Mouse (Mus musculus) embryonic facial prominence, embryonic 15.5 days (tissue): Measurements from ENCODE around the gene Pim1. TPM values are rescaled to one million over a fixed set of nuclear protein-coding genes. Genes with fewer than 3 reads are reported as not detected.
"Not testable (repeated sequence)": the region's sequence is repeated elsewhere in the genome, so short reads cannot be mapped to it uniquely, and the experiment has no call there.

Experiments used
- ATAC-seq: fragments of 200-750 bp; cut with Nextera tagmentation; 2 replicates; pipeline ENCODE4 v1.8.0; 2017; ENCODE audit warnings: low read depth, moderate TSS enrichment; ENCODE audit not compliant: insufficient number of reproducible peaks, low FRiP score, low TSS enrichment
- H3K27ac ChIP-seq: fragments of 300-500 bp; sonication (generic); replicated peaks from 2 replicates; pipeline ENCODE4 v1.5.1; 2015; ENCODE audit warnings: mild to moderate bottlenecking, inconsistent platforms
- H3K27me3 ChIP-seq: fragments of 300-500 bp; sonication (generic); 2 replicates; pipeline ENCODE4 v1.6.1; 2015; ENCODE audit warnings: inconsistent platforms
- H3K36me3 ChIP-seq: fragments of 300-500 bp; sonication (generic); 2 replicates; pipeline ENCODE4 v1.6.1; 2015; ENCODE audit warnings: mild to moderate bottlenecking, inconsistent platforms
- H3K4me1 ChIP-seq: fragments of 300-500 bp; sonication (generic); 2 replicates; pipeline ENCODE4 v1.6.1; 2015; ENCODE audit warnings: inconsistent platforms
- H3K4me2 ChIP-seq: fragments of 300-500 bp; sonication (generic); replicated peaks from 2 replicates; pipeline ENCODE4 v1.6.1; 2015; ENCODE audit warnings: mild to moderate bottlenecking, inconsistent platforms
- H3K4me3 ChIP-seq: fragments of 300-500 bp; sonication (generic); replicated peaks from 2 replicates; pipeline ENCODE4 v1.5.1; 2015; ENCODE audit warnings: mild to moderate bottlenecking, inconsistent platforms
- H3K9ac ChIP-seq: fragments of 300-500 bp; sonication (generic); 2 replicates; pipeline ENCODE4 v1.6.1; 2015; ENCODE audit warnings: inconsistent platforms
- H3K9me3 ChIP-seq: fragments of 300-500 bp; sonication (generic); replicated peaks from 2 replicates; pipeline ENCODE4 v1.6.1; 2016; ENCODE audit warnings: inconsistent platforms
- WGBS: fragments of 180-500 bp; shearing (Covaris S2); methylation state at CpG from one replicate; pipeline ENCODE4 v1.1.7; 2015; 5-methylcytosine and 5-hydroxymethylcytosine counted together
- polyA plus RNA-seq: library from polyadenylated mRNA; unstranded; fragments of >200 nt; fragmentation: Nextera tagmentation; extraction: Ambion mirVana; gene quantifications from 2 replicates; pipeline ENCODE4 v1.2.1, GENCODE M21; 2015

Pim1 gene
- polyA plus RNA-seq, 1 experiment from 2014 or later = 17.8 TPM

DNA sequence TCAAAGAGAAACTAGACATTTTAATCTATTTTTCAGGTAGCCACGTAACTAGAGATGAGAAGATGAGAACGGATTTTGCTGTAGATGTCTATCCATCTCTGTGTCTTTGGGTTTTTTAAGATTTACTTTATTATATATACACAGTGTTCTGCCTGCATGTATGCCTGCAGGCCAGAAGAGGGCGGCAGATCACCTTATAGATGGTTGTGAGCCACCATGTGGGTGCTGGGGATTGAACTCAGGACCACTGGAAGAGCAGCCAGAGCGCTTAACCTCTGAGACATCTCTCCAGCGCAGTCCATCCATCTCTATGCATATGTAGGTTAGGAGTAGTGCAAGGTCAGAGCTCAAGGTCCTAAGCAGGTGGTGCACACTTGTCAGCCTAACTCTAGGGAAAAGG lies 13.1 kb downstream of the Pim1 start:
- H3K4me3 ChIP-seq = no peak overlapping the region
- no peaks in the 10 kb centered on the region for H3K27me3 ChIP-seq
- H3K27ac ChIP-seq = no peak overlapping the region
- WGBS = 74% methylated on average over 5 of the region's 5 CpGs
- no peak for ATAC-seq
- H3K9me3 ChIP-seq = 0 out of 2 replicates have a peak, but pooled peaks cover 4% of the 10 kb centered on the region
- no peak overlapping the region for H3K9ac ChIP-seq
- H3K4me2 ChIP-seq = no peak overlapping the region
- no peaks in the 10 kb centered on the region for H3K36me3 ChIP-seq
- peaks cover 5% of the 10 kb centered on the region; the same call in 1 of the 2 replicates for H3K4me1 ChIP-seq

DNA sequence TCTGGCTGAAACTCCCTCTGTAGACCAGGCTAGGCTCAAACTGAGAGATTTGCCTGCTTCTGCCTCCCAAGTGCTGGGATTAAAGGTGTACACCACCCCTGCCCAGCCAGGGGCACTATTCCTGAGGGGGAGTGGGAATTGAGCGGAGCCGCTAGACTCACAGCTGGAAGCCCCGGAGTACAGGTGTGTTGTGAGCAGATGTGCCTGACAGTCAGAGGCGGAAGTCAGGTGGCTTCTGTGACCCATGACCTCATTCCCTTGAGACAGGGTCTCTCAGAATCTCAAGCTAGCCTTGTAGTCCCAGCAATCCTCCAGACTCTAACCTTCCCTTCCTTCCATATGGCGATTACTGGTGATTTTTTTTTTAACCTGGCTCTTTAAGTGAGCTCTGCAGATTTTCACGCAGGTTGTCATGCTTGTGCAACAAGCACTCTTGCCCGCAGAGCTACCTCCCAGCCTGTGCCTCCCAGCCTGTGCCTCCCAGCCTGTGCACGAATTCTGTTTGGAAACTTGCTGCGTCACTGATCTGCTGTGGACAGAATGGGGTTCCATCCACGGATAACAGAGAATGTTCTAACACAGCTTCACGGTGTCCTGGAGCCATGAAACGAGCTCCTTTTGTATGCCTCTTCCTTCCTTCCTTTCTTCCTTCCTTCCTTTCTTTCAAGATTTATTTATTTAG lies 18.5 kb downstream of the Pim1 start:
- no peak overlapping the region for H3K4me3 ChIP-seq
- ATAC-seq = no peak
- 66% methylated on average over 12 of the region's 12 CpGs for WGBS
- H3K36me3 ChIP-seq = no peaks in the 10 kb centered on the region
- H3K4me1 ChIP-seq = no peaks in the 10 kb centered on the region
- no peak overlapping the region for H3K9ac ChIP-seq
- no peak overlapping the region for H3K27ac ChIP-seq
- H3K27me3 ChIP-seq = no peaks in the 10 kb centered on the region
- H3K4me2 ChIP-seq = no peak overlapping the region
- 0 out of 2 replicates have a peak, but pooled peaks cover 4% of the 10 kb centered on the region for H3K9me3 ChIP-seq

DNA sequence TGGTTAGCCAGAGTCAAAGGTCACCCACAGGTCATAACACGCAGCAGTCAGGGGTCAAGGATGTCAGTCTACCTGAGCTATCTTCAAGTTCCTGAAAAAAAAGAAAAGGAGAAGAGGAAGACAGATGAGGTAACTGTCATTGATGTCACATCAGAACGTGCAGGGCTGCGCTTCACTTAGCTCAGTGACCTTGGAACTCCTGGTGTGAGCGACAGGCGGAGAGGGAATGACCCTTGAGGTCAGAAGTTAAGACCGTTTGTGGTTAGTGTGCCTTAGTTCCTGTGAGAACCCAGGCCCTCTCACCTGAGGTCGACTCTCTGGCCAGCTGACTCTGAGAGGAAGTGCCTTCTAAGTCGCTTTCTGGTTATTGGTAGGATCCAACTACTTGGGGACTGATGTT lies 20.1 kb downstream of the Pim1 start:
- 52% methylated on average over 8 of the region's 8 CpGs for WGBS
- Histone ChIP-seq H3K9ac (no peak overlapping the region), H3K4me1 (0 out of 2 replicates have a peak, but pooled peaks cover 2% of the 10 kb centered on the region), H3K36me3 (no peaks in the 10 kb centered on the region), H3K4me3 (no peak overlapping the region), H3K4me2 (no peak overlapping the region), H3K27ac (no peak overlapping the region), H3K27me3 (no peaks in the 10 kb centered on the region), H3K9me3 (no peaks in the 10 kb centered on the region)
- no peak for ATAC-seq

DNA sequence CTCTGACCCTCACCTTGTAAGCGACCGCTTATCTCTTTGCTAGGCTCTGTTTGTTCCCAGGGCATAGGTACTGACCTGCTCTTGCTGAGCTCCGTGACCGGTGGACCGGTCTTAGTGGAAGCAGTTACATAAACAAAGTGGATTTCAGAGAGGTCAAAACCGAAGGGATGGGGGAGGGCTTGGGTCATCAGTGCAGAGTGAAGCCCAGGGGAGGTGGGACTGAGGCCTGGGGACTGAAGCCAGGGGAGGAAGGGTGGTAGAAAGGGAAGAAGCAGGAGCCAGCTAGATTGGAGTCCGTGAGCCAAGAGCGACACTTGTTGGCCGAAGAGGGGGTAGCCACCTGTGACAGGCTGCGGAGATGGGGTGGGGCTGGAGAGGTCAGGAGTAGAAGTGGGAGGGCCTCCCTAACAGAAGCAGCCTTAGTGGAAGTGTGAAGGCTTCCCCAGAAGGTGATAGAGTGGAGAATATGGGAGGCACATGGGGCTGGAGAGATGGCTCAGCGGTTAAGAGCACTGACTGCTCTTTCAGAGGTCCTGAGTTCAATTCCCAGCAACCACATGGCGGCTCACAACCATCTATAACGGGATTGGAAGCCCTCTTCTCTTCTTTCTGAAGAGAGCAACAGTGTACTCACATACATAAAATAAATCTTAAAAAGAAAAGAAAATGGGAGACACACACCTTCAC lies 22.6 kb downstream of the Pim1 start:
- H3K36me3 ChIP-seq = no peaks in the 10 kb centered on the region
- H3K9me3 ChIP-seq = no peaks in the 10 kb centered on the region
- H3K4me2 ChIP-seq = no peak overlapping the region
- H3K27me3 ChIP-seq = no peaks in the 10 kb centered on the region
- H3K4me3 ChIP-seq = no peak overlapping the region
- H3K9ac ChIP-seq = no peak overlapping the region
- H3K4me1 ChIP-seq = 0 out of 2 replicates have a peak, but pooled peaks cover 2% of the 10 kb centered on the region
- WGBS = 32% methylated on average over 13 of the region's 13 CpGs
- H3K27ac ChIP-seq = no peak overlapping the region
- ATAC-seq = no peak

DNA sequence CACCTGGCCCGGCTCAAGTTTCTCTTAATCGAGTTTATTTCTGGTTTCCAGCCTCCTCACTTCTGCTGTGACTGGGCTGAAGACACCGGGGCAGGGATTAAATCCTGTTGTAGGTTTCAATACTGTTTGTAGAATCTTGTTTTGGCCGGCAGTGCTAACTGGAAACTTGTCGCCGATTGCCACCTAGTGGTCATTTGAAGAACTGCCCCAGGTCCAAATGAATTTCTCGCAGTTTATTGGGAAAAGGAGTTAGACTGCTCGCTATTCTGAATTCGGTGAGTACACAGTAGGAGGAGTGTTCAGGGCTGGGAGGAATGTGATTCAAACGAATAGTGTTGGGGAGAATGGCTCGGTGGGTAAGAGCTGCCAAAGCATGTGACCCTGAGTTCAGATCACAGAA lies 23.9 kb downstream of the Pim1 start:
- H3K4me2 ChIP-seq = 0 out of 2 replicates have a peak overlapping the region, but pooled peaks have one; percentile 11
- 0 out of 2 replicates have a peak, but pooled peaks cover 2% of the 10 kb centered on the region for H3K4me1 ChIP-seq
- H3K27ac ChIP-seq = no peak overlapping the region
- no peaks in the 10 kb centered on the region for H3K36me3 ChIP-seq
- no peaks in the 10 kb centered on the region for H3K27me3 ChIP-seq
- H3K4me3 ChIP-seq = no peak overlapping the region
- 2% methylated on average over 11 of the region's 11 CpGs for WGBS
- ATAC-seq = peak; percentile 26; the same call in 1 of the 2 replicates
- H3K9ac ChIP-seq = no peak overlapping the region
- no peaks in the 10 kb centered on the region for H3K9me3 ChIP-seq

DNA sequence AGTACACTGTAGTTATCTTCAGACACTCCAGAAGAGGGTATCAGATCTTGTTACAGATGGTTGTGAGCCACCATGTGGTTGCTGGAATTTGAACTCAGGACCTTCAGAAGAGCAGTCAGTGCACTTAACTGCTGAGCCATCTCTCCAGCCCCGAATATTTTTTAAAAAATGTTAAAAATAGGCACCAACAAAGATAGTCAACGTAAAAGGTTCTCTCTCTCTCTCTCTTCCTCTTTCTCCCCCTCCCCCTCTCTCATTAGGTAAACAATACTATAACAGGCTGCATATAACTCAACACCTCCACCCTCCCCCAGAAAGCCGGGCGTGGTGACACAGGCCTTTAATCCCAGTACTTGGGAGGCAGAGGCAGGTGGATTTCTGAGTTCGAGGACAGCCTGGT lies 28.1 kb downstream of the Pim1 start:
- not testable (repeated sequence) for H3K27ac ChIP-seq, H3K27me3 ChIP-seq, H3K36me3 ChIP-seq, ATAC-seq, H3K9ac ChIP-seq, H3K4me1 ChIP-seq, H3K4me3 ChIP-seq, H3K4me2 ChIP-seq, H3K9me3 ChIP-seq
- WGBS = 89% methylated on average over 5 of the region's 5 CpGs

DNA sequence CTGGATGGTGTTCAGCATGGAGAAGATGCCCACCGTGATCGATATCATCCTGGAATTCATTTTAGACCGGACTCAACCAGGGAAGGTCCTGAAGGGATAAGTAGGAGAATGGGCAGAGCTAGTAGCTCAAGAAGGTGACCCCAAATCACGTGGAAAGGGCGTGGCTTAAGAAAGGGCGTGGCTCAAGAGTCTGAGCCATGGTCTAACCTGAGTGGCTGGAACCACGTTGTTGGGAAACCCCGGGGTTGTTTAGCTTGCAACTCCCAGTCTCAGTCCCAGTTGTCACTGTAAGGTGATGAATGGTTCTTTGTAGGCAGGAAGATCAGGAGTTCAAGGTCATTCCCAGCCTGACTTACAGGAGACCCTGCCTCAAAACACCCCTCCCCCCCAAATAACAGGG lies 29.2 kb downstream of the Pim1 start:
- Histone ChIP-seq H3K9ac (no peak overlapping the region), H3K27me3 (no peaks in the 10 kb centered on the region), H3K9me3 (no peaks in the 10 kb centered on the region), H3K4me2 (no peak overlapping the region), H3K27ac (no peak overlapping the region), H3K4me1 (no peaks in the 10 kb centered on the region), H3K4me3 (no peak overlapping the region), H3K36me3 (no peaks in the 10 kb centered on the region)
- 74% methylated on average over 8 of the region's 8 CpGs for WGBS
- ATAC-seq = no peak

DNA sequence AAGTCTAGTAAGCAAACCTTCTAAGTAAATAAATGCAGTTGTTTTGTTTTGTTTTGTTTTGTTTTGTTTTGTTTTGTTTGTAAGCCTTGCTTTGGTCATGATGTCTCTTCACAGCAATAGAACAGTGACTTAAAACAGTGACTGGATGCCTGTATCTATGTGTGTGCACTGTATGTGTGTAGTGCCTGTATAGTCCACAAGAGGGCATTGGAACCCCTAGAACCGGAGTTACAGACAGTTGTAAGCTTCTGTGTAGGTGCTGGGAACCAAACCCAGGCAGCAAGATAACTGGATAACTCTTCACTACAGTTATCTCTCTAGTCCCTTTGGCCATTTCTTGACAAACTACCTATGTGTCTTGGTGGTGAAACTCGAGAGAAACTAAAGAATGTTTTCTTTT lies 35.1 kb downstream of the Pim1 start:
- Histone ChIP-seq H3K4me2 (no peak overlapping the region), H3K27ac (no peak overlapping the region), H3K9me3 (no peaks in the 10 kb centered on the region; the same call in 1 of the 2 replicates), H3K4me3 (no peak overlapping the region), H3K4me1 (no peaks in the 10 kb centered on the region), H3K27me3 (no peaks in the 10 kb centered on the region), H3K9ac (no peak overlapping the region), H3K36me3 (no peaks in the 10 kb centered on the region)
- WGBS = 80% methylated on average over 2 of the region's 2 CpGs
- ATAC-seq = no peak

DNA sequence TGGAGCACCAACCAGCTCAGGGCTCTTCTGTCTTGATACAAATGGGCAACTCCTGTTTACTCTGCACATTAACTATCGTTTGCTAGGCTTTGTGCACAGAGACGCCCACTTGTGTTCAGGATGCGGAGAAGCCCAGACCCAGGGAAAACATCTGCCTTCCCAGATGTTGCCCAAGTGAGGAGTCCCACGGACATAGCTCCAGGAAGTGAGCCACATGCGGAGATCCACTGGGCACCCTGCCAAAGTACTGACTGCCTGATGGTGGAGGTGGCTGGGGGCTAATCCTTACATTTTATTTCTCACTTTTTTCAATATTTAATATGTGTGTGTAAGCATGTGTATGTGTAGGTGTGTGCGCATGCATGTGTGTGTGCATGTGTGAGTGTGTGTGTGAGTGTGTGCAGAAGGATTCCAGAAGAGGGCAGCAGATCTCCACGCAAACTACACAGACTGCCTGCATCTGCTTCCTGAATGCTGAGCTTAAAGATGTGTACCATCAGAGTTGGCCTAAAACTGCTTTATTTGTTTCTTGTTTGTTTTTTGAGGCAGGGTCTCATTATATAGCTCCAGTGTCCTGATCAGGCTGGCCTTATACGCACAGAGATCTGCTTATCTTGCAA lies 38.1 kb downstream of the Pim1 start:
- 67% methylated on average over 8 of the region's 8 CpGs for WGBS
- H3K4me3 ChIP-seq = no peak overlapping the region
- no peaks in the 10 kb centered on the region for H3K36me3 ChIP-seq
- no peak overlapping the region for H3K9ac ChIP-seq
- no peak overlapping the region for H3K4me2 ChIP-seq
- ATAC-seq = no peak
- no peaks in the 10 kb centered on the region; the same call in 1 of the 2 replicates for H3K9me3 ChIP-seq
- H3K4me1 ChIP-seq = no peaks in the 10 kb centered on the region
- H3K27ac ChIP-seq = no peak overlapping the region
- H3K27me3 ChIP-seq = no peaks in the 10 kb centered on the region

DNA sequence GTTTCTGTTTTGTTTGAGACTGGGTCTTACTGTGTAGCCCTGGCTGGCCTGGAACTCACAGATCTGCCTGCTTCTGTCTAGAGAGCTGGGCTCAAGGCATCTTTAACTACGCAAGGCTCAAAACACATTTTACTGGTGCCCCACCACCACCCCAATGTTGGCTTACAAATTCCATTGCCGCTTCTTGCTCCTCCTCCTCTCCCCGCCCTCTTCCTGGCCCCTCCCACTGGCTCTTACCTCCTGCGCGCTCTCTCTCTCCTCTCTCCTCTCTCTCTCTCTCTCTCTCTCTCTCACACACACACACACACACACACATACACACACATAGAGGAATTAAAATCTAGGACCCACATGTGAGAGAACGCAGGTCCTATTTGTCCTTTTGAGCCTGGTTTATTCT lies 40.0 kb downstream of the Pim1 start:
- Histone ChIP-seq H3K4me2 (no peak overlapping the region), H3K9me3 (no peaks in the 10 kb centered on the region; the same call in 1 of the 2 replicates), H3K36me3 (no peaks in the 10 kb centered on the region), H3K9ac (no peak overlapping the region), H3K27ac (no peak overlapping the region), H3K4me3 (no peak overlapping the region), H3K27me3 (no peaks in the 10 kb centered on the region), H3K4me1 (no peaks in the 10 kb centered on the region)
- no peak for ATAC-seq
- WGBS = 78% methylated on average over 6 of the region's 6 CpGs

DNA sequence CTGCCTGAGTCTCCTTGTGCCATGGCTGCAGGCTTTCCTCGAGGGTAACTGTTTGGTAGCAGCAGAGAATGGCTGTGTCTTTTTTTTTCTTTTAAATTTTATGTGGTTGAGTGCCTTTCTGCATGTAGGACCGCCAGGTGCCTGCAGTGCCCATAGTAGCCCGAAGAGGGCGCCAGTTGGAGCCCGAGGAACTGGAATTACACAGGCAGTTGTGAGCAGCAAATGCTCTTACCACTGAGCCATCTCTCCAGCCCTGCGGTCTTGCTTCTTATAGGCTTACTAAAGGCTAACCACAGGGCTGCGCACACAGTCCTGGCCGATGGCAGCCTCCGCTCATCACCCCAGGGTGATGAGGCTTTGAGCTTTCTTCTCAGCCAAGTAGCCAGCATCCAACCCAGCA lies 40.7 kb downstream of the Pim1 start:
- Histone ChIP-seq H3K27me3 (no peaks in the 10 kb centered on the region), H3K27ac (0 out of 2 replicates have a peak overlapping the region, but pooled peaks have one; percentile 17), H3K4me2 (no peak overlapping the region), H3K4me1 (no peaks in the 10 kb centered on the region), H3K36me3 (no peaks in the 10 kb centered on the region), H3K9ac (no peak overlapping the region), H3K4me3 (no peak overlapping the region), H3K9me3 (no peaks in the 10 kb centered on the region)
- ATAC-seq = no peak
- WGBS = 71% methylated on average over 9 of the region's 9 CpGs
